Mouse (Mus musculus) olfactory bulb, adult 2 months (tissue): ENCODE results near the gene Elk3.

Source experiments
- CTCF ChIP-seq: fragments of 200-500 bp; IDR thresholded peaks from 2 replicates; pipeline ENCODE4 v1.5.1; 2012; ENCODE audit warnings: low read depth, mild to moderate bottlenecking, low read length, moderate library complexity; ENCODE audit not compliant: insufficient read depth
- POLR2A ChIP-seq: fragments of 200-500 bp; IDR thresholded peaks from 2 replicates; pipeline ENCODE4 v1.6.1; 2012; ENCODE audit warnings: mild to moderate bottlenecking, low read depth, low read length, moderate library complexity; ENCODE audit not compliant: insufficient read depth

GRCm38 (mm10) chr10:93298208-93298607 lies 12.7 kb downstream of the Elk3 start:
- TF ChIP-seq CTCF (no peak), POLR2A (no peak)
